Mouse (Mus musculus) forebrain, embryonic 12.5 days (tissue): Measurements from ENCODE around the gene Medag. TPM values are rescaled to one million over a fixed set of nuclear protein-coding genes. Genes with fewer than 3 reads are reported as not detected.

Experiments
- ATAC-seq: fragments of 200-750 bp; cut with Nextera tagmentation; 2 replicates; pipeline ENCODE4 v1.8.0; 2017; ENCODE audit warnings: moderate TSS enrichment; ENCODE audit not compliant: low FRiP score
- H3K27ac ChIP-seq: fragments of 300-500 bp; sonication (generic); 2 replicates; pipeline ENCODE4 v1.5.1; 2016; ENCODE audit warnings: mild to moderate bottlenecking
- H3K27me3 ChIP-seq: fragments of 300-500 bp; sonication (generic); 2 replicates; pipeline ENCODE4 v1.6.1; 2016; ENCODE audit warnings: mild to moderate bottlenecking
- H3K36me3 ChIP-seq: fragments of 300-500 bp; sonication (generic); replicated peaks from 2 replicates; pipeline ENCODE4 v1.6.1; 2016; ENCODE audit warnings: mild to moderate bottlenecking
- H3K4me1 ChIP-seq: fragments of 300-500 bp; sonication (generic); 2 replicates; pipeline ENCODE4 v1.6.1; 2016
- H3K4me2 ChIP-seq: fragments of 300-500 bp; sonication (generic); 2 replicates; pipeline ENCODE4 v1.6.1; 2016; ENCODE audit warnings: mild to moderate bottlenecking, moderate library complexity
- H3K4me3 ChIP-seq: fragments of 300-500 bp; sonication (generic); replicated peaks from 2 replicates; pipeline ENCODE4 v1.5.1; 2016; ENCODE audit warnings: mild to moderate bottlenecking
- H3K9ac ChIP-seq: fragments of 300-500 bp; sonication (generic); 2 replicates; pipeline ENCODE4 v1.6.1; 2016; ENCODE audit warnings: mild to moderate bottlenecking
- H3K9me3 ChIP-seq: fragments of 300-500 bp; sonication (generic); 2 replicates; pipeline ENCODE4 v1.6.1; 2016
- WGBS: fragments of 180-500 bp; shearing (Covaris S2); methylation state at CpG from one replicate; pipeline ENCODE4 v1.1.7; 2016; 5-methylcytosine and 5-hydroxymethylcytosine counted together
- polyA plus RNA-seq: library from polyadenylated mRNA; unstranded; fragments of >200 nt; fragmentation: Nextera tagmentation; extraction: Ambion mirVana; gene quantifications from 2 replicates; pipeline ENCODE4 v1.2.1, GENCODE M21; 2016

The Medag gene
- polyA plus RNA-seq, 1 experiment from 2014 or later, result 1.3 TPM

DNA sequence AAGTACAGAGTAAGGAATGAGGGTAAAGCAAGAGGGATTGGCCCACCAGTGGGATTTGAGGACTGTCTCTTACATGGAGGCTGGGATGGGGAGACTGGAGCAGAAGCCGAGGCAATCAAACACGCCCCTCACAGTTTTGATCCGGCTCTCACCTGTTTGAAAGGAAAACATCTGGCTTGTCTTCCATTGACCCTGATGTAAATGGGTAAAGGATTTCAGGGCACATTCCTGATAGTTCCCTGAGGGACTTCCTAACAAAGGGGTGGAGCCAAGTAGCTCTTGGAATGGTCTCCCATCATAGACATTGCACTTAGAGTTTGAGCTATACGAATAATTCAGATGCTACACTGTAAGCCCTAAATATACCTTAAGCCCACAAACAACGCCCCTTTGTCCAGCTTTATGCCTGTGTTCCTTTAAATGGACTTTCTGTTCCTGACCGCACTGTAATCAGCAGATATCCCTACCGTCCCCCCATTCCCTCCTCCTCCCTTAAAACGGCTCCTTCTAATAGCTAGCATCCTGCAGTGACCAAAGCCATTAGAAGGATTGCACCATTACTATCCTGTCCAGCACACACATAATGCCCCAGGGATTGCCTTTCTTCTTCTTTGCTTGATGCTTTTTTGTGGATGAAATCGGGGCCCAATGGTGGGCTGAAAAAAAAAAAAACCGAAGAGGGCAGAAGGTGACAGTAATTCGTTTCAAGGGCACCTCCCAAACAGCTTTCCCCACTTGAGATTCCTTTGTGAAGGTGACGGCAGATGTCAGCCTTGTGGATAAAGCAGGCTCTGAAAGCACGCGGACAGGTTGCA lies 36.3 kb upstream of the Medag start:
- peaks cover 48% of the 10 kb centered on the region for H3K4me1 ChIP-seq
- H3K27ac ChIP-seq, result peak overlapping the region; percentile 53; the same call in 1 of the 2 replicates
- WGBS, result 39% methylated on average over 14 of the region's 14 CpGs
- no peak for ATAC-seq
- H3K4me3 ChIP-seq, result no peak overlapping the region
- no peaks in the 10 kb centered on the region for H3K36me3 ChIP-seq
- peak overlapping the region; percentile 29 for H3K4me2 ChIP-seq
- H3K27me3 ChIP-seq, result peaks cover 10% of the 10 kb centered on the region; the same call in 1 of the 2 replicates
- no peaks in the 10 kb centered on the region for H3K9me3 ChIP-seq
- no peak overlapping the region for H3K9ac ChIP-seq

- peak overlapping the region; percentile 53 for H3K27ac ChIP-seq
- peak; percentile 74 for ATAC-seq
- peak overlapping the region; percentile 29 for H3K4me2 ChIP-seq
- no peaks in the 10 kb centered on the region for H3K36me3 ChIP-seq
- no peaks in the 10 kb centered on the region for H3K9me3 ChIP-seq
- no peak overlapping the region for H3K4me3 ChIP-seq
- peaks cover 10% of the 10 kb centered on the region; the same call in 1 of the 2 replicates for H3K27me3 ChIP-seq
- WGBS, result under 1% methylated on average over 8 of the region's 8 CpGs
- no peak overlapping the region for H3K9ac ChIP-seq
- peaks cover 53% of the 10 kb centered on the region for H3K4me1 ChIP-seq
These were observed 35.7 kb upstream of the Medag start for GRCm38 (mm10) chr5:149375889-149376212.

GRCm38 (mm10) chr5:149376367-149376766 lies 35.2 kb upstream of the Medag start:
- Histone ChIP-seq H3K9me3 (no peaks in the 10 kb centered on the region), H3K36me3 (no peaks in the 10 kb centered on the region), H3K27ac (peak overlapping the region; percentile 16; the same call in 1 of the 2 replicates), H3K27me3 (peaks cover 10% of the 10 kb centered on the region; the same call in 1 of the 2 replicates), H3K9ac (no peak overlapping the region), H3K4me2 (no peak overlapping the region), H3K4me3 (no peak overlapping the region), H3K4me1 (peaks cover 58% of the 10 kb centered on the region)
- ATAC-seq, result no peak
- 79% methylated on average over 7 of the region's 7 CpGs for WGBS

GRCm38 (mm10) chr5:149377253-149377652 lies 34.3 kb upstream of the Medag start:
- ATAC-seq, result no peak
- no peak overlapping the region for H3K4me2 ChIP-seq
- peak overlapping the region; percentile 21 for H3K27ac ChIP-seq
- no peak overlapping the region for H3K4me3 ChIP-seq
- no peak overlapping the region for H3K9ac ChIP-seq
- WGBS, result 24% methylated on average over 6 of the region's 6 CpGs
- H3K27me3 ChIP-seq, result peaks cover 10% of the 10 kb centered on the region; the same call in 1 of the 2 replicates
- peaks cover 62% of the 10 kb centered on the region for H3K4me1 ChIP-seq
- no peaks in the 10 kb centered on the region for H3K36me3 ChIP-seq
- no peaks in the 10 kb centered on the region; the same call in 1 of the 2 replicates for H3K9me3 ChIP-seq

GRCm38 (mm10) chr5:149378566-149378965 lies 33.0 kb upstream of the Medag start:
- H3K4me3 ChIP-seq, result no peak overlapping the region
- no peak for ATAC-seq
- H3K4me2 ChIP-seq, result no peak overlapping the region
- no peaks in the 10 kb centered on the region for H3K36me3 ChIP-seq
- WGBS, result 70% methylated on average over 7 of the region's 7 CpGs
- H3K27me3 ChIP-seq, result peaks cover 10% of the 10 kb centered on the region; the same call in 1 of the 2 replicates
- H3K4me1 ChIP-seq, result peaks cover 59% of the 10 kb centered on the region
- H3K27ac ChIP-seq, result no peak overlapping the region
- H3K9me3 ChIP-seq, result peaks cover 7% of the 10 kb centered on the region; the same call in 1 of the 2 replicates
- H3K9ac ChIP-seq, result no peak overlapping the region

DNA sequence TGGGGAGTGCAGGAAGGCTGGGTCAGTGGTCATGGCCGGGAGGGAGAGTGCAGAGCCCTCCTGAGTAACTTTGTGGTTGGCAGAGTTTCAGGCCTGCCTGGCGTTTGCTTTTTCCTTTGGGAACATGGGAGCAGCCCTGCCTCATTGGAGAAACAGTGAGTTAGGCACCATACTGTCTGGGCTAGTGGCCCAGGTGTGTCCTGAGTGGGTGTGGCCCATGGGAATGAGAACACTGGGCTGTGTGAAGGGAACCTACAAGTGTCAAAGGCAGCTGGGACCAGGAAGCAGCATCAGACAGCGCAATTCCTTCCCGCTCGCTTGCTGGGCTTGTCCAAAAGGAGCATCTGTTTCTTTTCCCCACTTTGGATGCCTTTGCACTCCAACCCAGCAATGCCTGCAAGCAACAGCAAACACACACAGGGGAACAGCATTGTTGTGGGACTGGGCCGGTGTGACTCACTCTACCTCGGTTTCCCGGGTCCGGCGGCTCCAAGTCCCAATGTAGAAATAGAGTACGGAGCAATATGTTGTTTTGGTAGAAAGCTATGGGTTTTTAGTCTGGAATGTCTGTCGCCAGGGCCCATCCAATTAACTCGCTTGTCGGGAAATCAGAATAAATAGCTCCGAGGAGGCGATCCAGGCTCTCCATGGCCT lies 32.3 kb upstream of the Medag start:
- H3K9ac ChIP-seq, result no peak overlapping the region
- H3K27ac ChIP-seq, result peak overlapping the region; percentile 90
- H3K4me2 ChIP-seq, result no peak overlapping the region
- H3K4me3 ChIP-seq, result no peak overlapping the region
- H3K27me3 ChIP-seq, result peaks cover 6% of the 10 kb centered on the region; the same call in 1 of the 2 replicates
- peaks cover 59% of the 10 kb centered on the region for H3K4me1 ChIP-seq
- peaks cover 7% of the 10 kb centered on the region; the same call in 1 of the 2 replicates for H3K9me3 ChIP-seq
- 77% methylated on average over 16 of the region's 16 CpGs for WGBS
- ATAC-seq, result no peak
- H3K36me3 ChIP-seq, result no peaks in the 10 kb centered on the region

DNA sequence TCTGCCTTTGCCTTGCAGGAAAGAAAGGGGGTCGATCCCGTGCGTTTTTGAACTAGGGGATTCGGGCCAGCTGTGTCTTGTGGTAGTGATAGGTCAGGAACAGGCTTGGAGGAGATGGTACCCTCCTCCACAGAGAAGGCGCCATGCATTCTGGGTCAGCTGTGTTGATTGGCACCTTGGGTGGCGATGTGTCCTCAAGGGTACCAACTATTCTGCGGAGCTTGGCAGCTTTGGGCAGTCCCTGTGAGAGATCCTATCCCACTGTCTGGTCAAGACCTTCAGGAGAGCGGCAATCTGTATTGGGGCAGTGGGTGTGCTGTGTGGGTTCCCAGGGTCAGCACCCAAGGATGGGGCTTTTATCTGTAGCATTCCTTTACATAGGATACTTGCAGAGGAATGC lies 31.7 kb upstream of the Medag start:
- peaks cover 6% of the 10 kb centered on the region; the same call in 1 of the 2 replicates for H3K27me3 ChIP-seq
- peaks cover 7% of the 10 kb centered on the region; the same call in 1 of the 2 replicates for H3K9me3 ChIP-seq
- no peak overlapping the region for H3K4me3 ChIP-seq
- WGBS, result 82% methylated on average over 8 of the region's 8 CpGs
- ATAC-seq, result peak; percentile 15
- no peak overlapping the region for H3K9ac ChIP-seq
- H3K36me3 ChIP-seq, result no peaks in the 10 kb centered on the region
- H3K4me2 ChIP-seq, result 0 out of 2 replicates have a peak overlapping the region, but pooled peaks have one; percentile 19
- peak overlapping the region; percentile 90 for H3K27ac ChIP-seq
- H3K4me1 ChIP-seq, result peaks cover 59% of the 10 kb centered on the region

DNA sequence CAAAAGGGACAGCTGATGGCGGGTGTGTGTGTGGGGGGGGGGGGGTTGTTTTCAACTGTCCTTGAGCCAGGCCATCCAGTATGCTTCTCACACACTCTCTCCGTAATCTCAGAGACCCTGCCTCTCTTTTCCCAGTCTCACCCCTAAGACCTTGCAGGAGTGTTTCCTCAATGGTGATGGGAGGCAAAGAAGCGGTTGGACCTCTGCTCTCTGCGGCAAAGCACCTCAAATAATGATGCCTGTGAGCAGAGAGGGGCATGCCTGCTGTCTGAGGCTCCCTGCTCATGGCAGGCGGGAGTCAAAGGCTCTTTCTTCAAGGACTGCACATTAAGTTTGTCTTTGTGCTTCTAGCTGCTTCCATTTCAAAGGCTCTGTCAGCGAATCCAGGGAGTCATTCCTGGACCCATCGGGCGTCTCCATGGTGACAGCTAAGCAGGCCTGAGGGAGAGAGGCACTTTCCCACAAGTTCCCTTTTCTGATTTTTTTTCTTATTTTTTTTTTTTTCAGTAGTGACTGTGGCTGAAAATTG lies 31.1 kb upstream of the Medag start:
- Histone ChIP-seq H3K36me3 (no peaks in the 10 kb centered on the region), H3K9me3 (peaks cover 7% of the 10 kb centered on the region; the same call in 1 of the 2 replicates), H3K27me3 (peaks cover 6% of the 10 kb centered on the region; the same call in 1 of the 2 replicates), H3K4me1 (peaks cover 56% of the 10 kb centered on the region), H3K27ac (peak overlapping the region; percentile 90), H3K9ac (peak overlapping the region; percentile 38; the same call in 1 of the 2 replicates), H3K4me2 (peak overlapping the region; percentile 19; the same call in 1 of the 2 replicates), H3K4me3 (no peak overlapping the region)
- 9% methylated on average over 8 of the region's 8 CpGs for WGBS
- peak; percentile 80 for ATAC-seq

DNA sequence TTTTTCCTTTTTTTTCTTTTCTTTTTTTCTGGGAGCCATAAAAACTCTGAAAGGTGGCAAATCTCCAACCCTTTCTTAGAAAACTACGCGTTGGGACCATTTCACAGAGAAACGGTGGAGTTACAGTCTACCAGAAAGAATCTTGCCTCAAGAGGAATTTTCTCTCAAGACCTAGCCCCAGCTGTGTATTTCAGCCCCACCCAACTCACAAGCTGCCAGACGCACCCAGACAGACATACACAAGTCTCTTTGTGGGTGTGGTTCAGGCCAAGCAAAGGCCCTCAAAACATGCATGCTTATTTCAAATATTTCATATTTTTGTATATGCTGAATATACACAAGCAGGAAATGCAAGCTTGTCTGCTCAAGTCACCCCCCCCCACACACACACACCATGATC lies 29.6 kb upstream of the Medag start:
- peaks cover 12% of the 10 kb centered on the region for H3K9me3 ChIP-seq
- peaks cover 6% of the 10 kb centered on the region; the same call in 1 of the 2 replicates for H3K27me3 ChIP-seq
- H3K4me2 ChIP-seq, result no peak overlapping the region
- no peak for ATAC-seq
- 92% methylated on average over 4 of the region's 4 CpGs for whole genome bisulfite sequencing
- no peak overlapping the region for H3K9ac ChIP-seq
- H3K27ac ChIP-seq, result no peak overlapping the region
- H3K36me3 ChIP-seq, result no peaks in the 10 kb centered on the region
- H3K4me3 ChIP-seq, result no peak overlapping the region
- peaks cover 42% of the 10 kb centered on the region for H3K4me1 ChIP-seq

GRCm38 (mm10) chr5:149382601-149383000 lies 28.9 kb upstream of the Medag start:
- Histone ChIP-seq H3K9ac (no peak overlapping the region), H3K36me3 (no peaks in the 10 kb centered on the region), H3K27me3 (peaks cover 6% of the 10 kb centered on the region; the same call in 1 of the 2 replicates), H3K4me3 (no peak overlapping the region), H3K4me2 (no peak overlapping the region), H3K9me3 (peaks cover 12% of the 10 kb centered on the region), H3K27ac (no peak overlapping the region), H3K4me1 (peaks cover 37% of the 10 kb centered on the region)
- WGBS, result 88% methylated on average over 5 of the region's 5 CpGs
- no peak for ATAC-seq

- Histone ChIP-seq H3K9ac (no peak overlapping the region), H3K36me3 (no peaks in the 10 kb centered on the region), H3K4me1 (peaks cover 12% of the 10 kb centered on the region), H3K4me3 (no peak overlapping the region), H3K27ac (no peak overlapping the region), H3K27me3 (no peaks in the 10 kb centered on the region), H3K4me2 (no peak overlapping the region), H3K9me3 (peaks cover 12% of the 10 kb centered on the region)
- WGBS, result 94% methylated on average over 7 of the region's 7 CpGs
- no peak for ATAC-seq
These were observed 26.2 kb upstream of the Medag start for GRCm38 (mm10) chr5:149385228-149385961.
